Mouse (Mus musculus) midbrain, embryonic 16.5 days (tissue): ENCODE results near the gene Trip10. TPM values are rescaled to one million over a fixed set of nuclear protein-coding genes. Genes with fewer than 3 reads are reported as not detected.

Experiments
- microRNA-seq: library from miRNA; unstranded; fragments of <30 nt; microRNA quantifications from one replicate; pipeline ENCODE4, GENCODE M21; 2017
- polyA plus RNA-seq: library from polyadenylated mRNA; unstranded; fragments of >200 nt; fragmentation: Nextera tagmentation; extraction: Ambion mirVana; gene quantifications from 2 replicates; pipeline ENCODE4 v1.2.1, GENCODE M21; 2015

The Trip10 gene
- polyA plus RNA-seq, 1 experiment from 2014 or later = 9.2 TPM

Small RNA genes lying within 50 kb of the gene (microRNA-seq; reads per million reads assigned to microRNA genes)
- not detected for gene Mir6978

Other genes starting within 250 kb of the Trip10 start
- gene Pspn, start 249.4 kb upstream of the Trip10 start, polyA plus RNA-seq = 0.74 and 1.0 TPM in 2 replicates
- gene Gtf2f1, start 238.2 kb upstream of the Trip10 start, polyA plus RNA-seq = 71.7 and 74.6 TPM in 2 replicates
- gene Gm17949, start 238.0 kb upstream of the Trip10 start, polyA plus RNA-seq = 0.41 and 0.88 TPM in 2 replicates
- gene Khsrp, start 217.9 kb upstream of the Trip10 start, polyA plus RNA-seq = 23.9 and 25.4 TPM in 2 replicates
- not detected in 2 replicates for gene Slc25a41, start 207.8 kb upstream of the Trip10 start, polyA plus RNA-seq
- 2.1 and 3.3 TPM in 2 replicates for gene Crb3, start 190.3 kb upstream of the Trip10 start, polyA plus RNA-seq
- 36.0 and 42.8 TPM in 2 replicates for gene Slc25a23, start 189.6 kb upstream of the Trip10 start, polyA plus RNA-seq
- 4.2 and 5.0 TPM in 2 replicates for gene Dennd1c, start 170.9 kb upstream of the Trip10 start, polyA plus RNA-seq
- 383 and 394 TPM in 2 replicates for gene Tubb4a, start 161.7 kb upstream of the Trip10 start, polyA plus RNA-seq
- 8.8 and 9.7 TPM in 2 replicates for gene Tnfsf9, start 144.1 kb upstream of the Trip10 start, polyA plus RNA-seq
- 1.5 and 2.2 TPM in 2 replicates for gene Cd70, start 99.7 kb upstream of the Trip10 start, polyA plus RNA-seq
- not detected in 2 replicates for gene Tnfsf14, start 55.3 kb upstream of the Trip10 start, polyA plus RNA-seq
- 1.6 and 2.8 TPM in 2 replicates for gene C3, start 21.3 kb upstream of the Trip10 start, polyA plus RNA-seq
- 18.7 and 21.1 TPM in 2 replicates for gene Gpr108, start 1.0 kb upstream of the Trip10 start, polyA plus RNA-seq
- gene Vav1, start 29.6 kb downstream of the Trip10 start, polyA plus RNA-seq = 1.2 and 1.3 TPM in 2 replicates
- gene Adgre1, start 109.2 kb downstream of the Trip10 start, polyA plus RNA-seq = 3.3 and 3.5 TPM in 2 replicates